Mouse (Mus musculus) gastrocnemius, adult 8-10 months (tissue): ENCODE results near the gene Map3k3. TPM values are rescaled to one million over a fixed set of nuclear protein-coding genes. Genes with fewer than 3 reads are reported as not detected.
"Not testable (repeated sequence)": the region's sequence is repeated elsewhere in the genome, so short reads cannot be mapped to it uniquely, and the experiment has no call there.

Experiments
- DNase-seq, 2 experiments: peaks; one replicate each; pipeline ENCODE4 v3.0.0; 2022; ENCODE audit warnings: low spot score in 2 of 2
- total RNA-seq, 4 experiments: library from RNA; stranded (reverse); gene quantifications; 2 replicates each; pipeline ENCODE4 v1.2.4; 2022

Gene Map3k3
- total RNA-seq, 4 experiments from 2014 or later = 20.6 to 24.8 (median 22.5) TPM

DNA sequence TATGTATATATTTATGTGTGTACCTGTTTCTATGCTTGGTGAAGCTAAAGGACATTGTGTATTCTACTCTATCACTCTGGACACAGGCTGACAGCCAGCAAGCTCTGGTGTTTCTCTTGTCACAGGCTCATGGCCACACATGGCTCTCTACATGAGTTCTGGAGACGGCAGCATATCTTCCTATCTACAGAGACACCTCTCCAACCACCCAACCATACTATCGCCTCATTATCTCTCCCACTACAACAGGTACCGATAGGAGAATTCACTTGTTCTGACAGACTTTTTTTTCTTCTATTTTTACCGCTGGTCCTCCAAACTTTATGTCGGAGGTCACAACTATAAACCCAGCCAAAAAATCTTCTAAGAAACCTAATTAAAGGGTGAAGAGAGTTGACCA is 107.8 kb downstream of the Map3k3 start:
- DNase-seq = no peak

DNA sequence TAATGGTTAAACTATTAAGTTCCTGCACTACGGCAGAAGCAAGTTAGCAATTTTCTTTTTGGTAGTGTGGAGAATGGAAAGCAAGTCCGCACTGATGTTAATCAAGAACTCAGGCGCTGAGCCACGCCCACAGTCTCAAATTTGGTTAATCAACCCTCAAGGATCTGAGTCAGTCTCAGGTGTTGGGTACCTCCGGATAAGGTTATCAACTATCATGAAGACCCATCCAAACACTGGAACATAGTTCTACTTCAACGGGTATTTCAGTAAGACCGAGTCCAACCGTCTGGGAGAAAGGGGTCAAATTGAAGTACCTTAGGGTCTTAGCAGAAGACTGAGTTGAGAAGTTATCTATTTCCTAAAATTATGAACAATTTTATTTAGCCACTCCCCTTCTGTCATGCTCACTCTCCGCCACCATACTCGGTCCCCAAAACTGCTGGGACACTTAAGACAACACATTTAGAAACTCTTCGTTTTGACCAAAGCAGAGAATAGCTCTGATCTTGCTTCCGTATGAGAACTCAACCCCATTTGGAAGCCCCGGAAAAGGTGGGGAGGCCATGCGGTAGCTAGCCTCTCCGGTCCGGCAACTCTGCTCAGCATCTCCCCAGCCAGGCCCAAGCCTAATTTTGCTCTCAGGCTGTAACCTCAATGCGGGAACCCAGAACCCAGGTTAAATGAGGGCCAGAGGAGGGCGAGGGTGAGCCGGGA is 108.4 kb downstream of the Map3k3 start:
- no peak for DNase-seq

DNA sequence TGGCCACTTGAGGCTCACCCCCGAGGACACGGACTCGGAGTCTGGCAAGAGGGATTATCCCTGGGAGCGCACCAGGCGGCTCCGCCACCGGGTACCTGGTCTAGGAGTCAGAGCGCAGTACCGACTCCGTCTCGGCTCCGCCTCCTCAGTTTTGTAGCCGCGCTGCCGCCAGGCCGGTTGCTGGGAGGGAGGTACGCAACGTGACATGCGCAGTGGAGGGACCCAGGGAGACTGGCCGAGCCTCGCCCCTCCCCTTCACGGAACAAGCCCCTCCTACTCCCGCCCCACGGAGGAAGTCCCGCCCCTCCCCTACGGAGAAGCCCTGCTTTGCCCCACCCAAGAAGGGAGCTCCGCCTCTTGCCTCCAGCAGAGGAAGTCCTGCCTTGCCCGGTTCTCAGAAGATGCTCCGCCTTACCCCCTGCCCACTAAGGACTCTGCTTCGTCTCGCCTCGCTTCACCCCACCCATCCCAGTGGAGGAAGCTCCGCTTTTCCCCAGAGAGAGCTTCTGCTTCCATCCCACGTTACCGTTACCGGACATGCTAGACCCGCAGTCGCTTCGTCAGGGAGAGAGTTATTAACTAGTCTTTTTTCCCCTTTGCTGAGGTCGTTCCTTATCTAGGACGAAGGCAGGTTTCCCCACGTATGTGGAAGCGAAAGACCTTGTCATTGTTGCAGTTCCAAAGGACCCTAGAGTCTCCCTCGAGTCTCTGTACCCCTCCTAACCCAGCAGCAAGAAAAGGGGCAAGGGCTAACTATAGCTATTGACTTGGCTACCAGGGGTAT is 109.2 kb downstream of the Map3k3 start:
- DNase-seq = peak; percentile 90 to 94

DNA sequence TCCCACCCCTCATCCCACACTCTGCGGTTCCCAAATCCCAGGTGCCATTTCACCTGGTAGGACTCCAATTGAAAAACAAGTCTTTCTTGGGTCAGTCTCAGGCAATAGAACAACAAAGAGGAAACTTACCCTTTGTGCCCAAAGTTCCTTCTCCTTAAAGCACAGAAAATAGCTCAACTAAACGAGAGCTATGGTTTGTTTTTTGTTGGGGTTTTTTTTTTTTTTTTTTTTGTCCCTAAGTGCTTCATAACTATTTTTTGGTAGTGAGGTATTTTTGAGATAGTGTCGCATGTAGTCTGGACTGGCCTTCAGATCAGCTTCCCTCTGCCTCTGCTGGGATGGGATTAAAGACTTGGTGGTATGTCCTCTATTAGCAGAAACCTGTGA is 109.7 kb downstream of the Map3k3 start:
- no peak for DNase-seq

DNA sequence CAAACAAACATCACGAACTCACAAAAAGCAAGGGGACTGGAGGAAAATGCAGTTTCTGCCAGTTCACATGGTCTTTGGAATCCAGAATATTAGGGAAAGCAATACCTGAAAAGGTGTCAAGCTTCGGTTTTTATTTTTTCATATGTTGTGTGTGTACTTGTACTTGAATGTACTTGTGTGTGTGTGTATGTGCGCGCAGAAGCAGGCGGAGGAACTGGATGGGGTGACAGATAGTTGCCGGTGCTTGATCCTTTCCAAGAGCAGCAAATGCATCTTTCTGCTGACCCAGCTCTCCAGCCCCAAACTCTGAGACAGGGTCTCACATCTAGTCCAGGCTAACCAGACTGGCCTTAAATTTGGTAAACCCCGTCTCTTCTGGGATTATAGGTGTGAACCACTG is 110.5 kb downstream of the Map3k3 start:
- DNase-seq = no peak

DNA sequence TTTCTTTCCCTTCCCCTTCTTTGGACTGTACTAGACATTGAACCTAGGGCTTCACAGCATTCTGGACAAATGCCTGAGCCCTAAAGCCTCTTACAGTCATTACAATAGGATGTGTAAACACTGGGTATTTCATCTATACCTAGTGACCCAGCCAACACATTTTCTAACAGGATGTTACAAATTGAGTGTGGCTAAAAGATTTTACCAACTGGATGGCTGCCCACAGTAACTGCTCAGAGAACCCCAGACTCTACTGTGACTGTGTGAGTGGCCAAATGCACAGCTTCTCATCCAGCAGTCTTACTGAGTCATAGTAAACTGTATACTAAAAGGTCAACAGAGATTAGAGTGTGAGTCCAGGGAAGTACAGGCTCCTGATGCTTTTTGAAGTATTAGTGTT is 110.9 kb downstream of the Map3k3 start:
- DNase-seq = no peak

DNA sequence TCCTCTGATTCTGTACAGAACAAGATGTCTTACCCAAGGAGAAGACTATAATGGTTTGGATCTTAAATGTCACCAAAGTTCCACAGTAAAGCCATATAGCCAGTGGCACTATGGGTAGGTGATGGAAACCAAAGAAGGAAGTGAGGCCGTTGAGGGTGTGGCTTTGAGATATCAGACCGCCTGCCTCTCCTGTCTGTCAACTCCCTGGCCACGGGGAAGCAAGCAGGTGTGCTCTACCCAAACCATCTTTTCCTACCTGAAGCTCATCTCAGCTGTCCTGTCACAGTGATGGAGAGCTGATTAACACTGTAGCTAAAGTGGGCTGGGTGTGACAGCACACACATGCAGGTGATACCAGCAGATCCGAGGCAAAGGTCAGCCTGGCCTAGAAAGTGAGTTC is 113.9 kb downstream of the Map3k3 start:
- DNase-seq = no peak

DNA sequence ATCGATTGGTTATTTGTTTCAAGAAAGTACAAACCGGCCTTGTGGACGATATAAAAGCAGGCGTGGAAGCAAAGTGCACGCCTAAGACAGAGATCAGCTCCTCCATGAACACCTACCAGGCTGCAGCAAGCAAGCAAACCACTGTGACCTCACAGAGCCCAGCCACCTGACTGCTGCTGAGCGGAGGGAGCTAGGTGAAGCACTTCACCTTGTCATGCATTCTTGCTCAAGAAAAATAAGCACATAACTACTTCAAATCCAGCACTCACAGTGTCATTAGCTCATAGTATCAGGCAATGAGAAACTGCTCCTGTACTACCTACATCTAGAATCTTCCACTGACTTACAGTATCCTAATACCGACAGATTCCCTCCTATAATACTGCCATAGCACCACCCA is 115.6 kb downstream of the Map3k3 start:
- not testable (repeated sequence) for DNase-seq

DNA sequence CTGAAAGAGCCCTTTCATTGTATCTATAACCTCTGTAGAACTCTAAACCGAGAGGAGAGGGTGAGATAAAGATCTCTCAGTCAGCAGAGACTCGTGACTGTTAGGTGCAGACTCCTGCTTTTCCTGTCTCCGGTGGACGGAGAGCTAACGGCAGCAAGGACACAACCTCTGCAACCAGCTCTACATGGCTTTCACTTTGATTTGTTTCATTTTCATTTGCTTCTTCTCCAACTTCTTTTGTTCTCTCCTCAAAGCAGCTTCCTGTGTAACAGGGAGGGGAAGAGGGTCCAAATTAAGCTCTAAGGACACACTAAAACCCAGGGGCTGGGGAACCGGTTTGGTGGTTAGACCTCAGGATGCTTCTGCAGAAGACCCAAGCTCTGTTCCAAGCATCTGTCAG is 116.3 kb downstream of the Map3k3 start:
- no peak for DNase-seq

DNA sequence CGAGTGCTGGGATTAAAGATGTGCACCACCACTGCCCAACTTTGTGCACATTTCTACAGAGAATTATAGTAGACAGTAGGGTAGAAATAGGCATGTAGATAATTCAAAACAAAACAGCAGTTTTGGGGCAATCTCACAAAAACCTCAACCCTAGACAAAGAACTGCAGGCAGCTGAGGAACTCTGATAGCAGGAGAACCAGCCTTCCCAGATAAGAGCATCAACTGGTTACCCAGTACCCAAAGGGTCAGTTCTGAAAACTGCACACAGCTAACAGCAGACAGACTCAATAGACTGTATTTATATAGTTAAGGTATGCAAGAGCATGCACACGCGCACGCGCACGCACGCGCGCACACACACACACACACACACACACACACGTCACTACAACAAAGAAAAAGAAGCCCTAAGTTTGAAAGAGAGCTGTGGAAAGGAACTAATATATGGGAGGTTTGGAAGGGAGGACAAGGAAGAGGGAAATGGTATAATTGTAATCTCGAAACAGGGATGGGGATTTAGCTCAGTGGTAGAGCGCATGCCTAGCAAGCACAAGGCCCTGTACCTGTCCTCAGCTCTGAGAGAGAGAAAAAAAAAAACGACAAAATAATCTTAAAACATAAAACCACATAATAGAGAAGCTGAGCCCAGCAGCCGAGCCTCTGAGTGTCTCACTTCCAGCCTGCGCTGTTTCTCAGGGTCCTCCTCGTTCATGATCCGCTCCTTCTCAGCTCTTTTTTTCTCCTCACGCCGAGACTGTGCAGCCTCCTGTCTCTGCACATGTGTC is 117.1 kb downstream of the Map3k3 start:
- no peak for DNase-seq

DNA sequence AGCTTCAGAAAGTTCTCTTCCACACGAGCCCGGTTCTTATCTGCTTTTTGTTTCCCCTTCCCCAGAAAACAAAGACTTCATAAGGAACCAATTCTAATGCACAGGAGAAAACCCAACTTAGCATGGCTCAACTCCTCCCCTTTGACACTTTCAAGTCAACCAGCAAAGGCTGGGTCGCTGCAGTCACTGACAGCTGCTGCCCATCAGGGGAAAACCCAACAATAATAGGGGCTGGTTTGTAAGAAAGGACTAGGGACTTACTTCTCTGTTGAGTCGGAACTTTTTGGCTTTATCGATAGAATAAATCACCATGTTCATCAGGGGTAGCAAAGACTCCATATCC is 117.7 kb downstream of the Map3k3 start, which contains the start of gene Strada:
Gene Strada (minus strand): TSS at position 46 of the 343 bp plus-strand sequence.
- DNase-seq = no peak

Other genes with a start within 250 kb of the Map3k3 start
- gene Cyb561, start 131.3 kb upstream of the Map3k3 start, total RNA-seq = 1 to 10 TPM; 2.8 to 5.2 (median 3.8) TPM
- gene Ace, start 116.7 kb upstream of the Map3k3 start, total RNA-seq = 10 to 100 TPM in 3 of 4 experiments, 1 to 10 TPM in 1; 9.4 to 21.2 (median 13.4) TPM
- gene Ace3, start 89.9 kb upstream of the Map3k3 start, total RNA-seq = not detected
- gene Kcnh6, start 76.5 kb upstream of the Map3k3 start, total RNA-seq = not detected
- 10 to 100 TPM; 21.1 to 27.1 (median 25.0) TPM for gene Dcaf7, start 47.7 kb upstream of the Map3k3 start, total RNA-seq
- gene Taco1, start 18.6 kb upstream of the Map3k3 start, total RNA-seq = 10 to 100 TPM; 35.8 to 42.1 (median 39.3) TPM
- not detected for gene Gm10840, start 76.2 kb downstream of the Map3k3 start, total RNA-seq
- gene Limd2, start 76.2 kb downstream of the Map3k3 start, total RNA-seq = 1 to 10 TPM; 2.2 to 2.8 (median 2.4) TPM
- 10 to 100 TPM; 11.1 to 14.7 (median 12.6) TPM for gene Strada, start 117.6 kb downstream of the Map3k3 start, total RNA-seq
- gene Ccdc47, start 131.7 kb downstream of the Map3k3 start, total RNA-seq = 10 to 100 TPM; 59.2 to 76.2 (median 65.5) TPM
- gene Ddx42, start 132.3 kb downstream of the Map3k3 start, total RNA-seq = 10 to 100 TPM; 22.8 to 26.9 (median 24.4) TPM
- gene Ftsj3, start 171.5 kb downstream of the Map3k3 start, total RNA-seq = 10 to 100 TPM; 18.0 to 28.8 (median 21.3) TPM
- gene Psmc5, start 171.5 kb downstream of the Map3k3 start, total RNA-seq = 100 to 1,000 TPM; 125 to 150 (median 137) TPM
- gene Smarcd2, start 188.4 kb downstream of the Map3k3 start, total RNA-seq = 10 to 100 TPM in 2 of 4 experiments, 1 to 10 TPM in 2; 8.3 to 11.5 (median 10.0) TPM
- under 1 TPM in 3 of 4 experiments, not detected in 1; 0.07 to 0.13 (median 0.12) TPM for gene Tcam1, start 192.1 kb downstream of the Map3k3 start, total RNA-seq
- gene Gh, start 217.3 kb downstream of the Map3k3 start, total RNA-seq = not detected
- gene Cd79b, start 230.1 kb downstream of the Map3k3 start, total RNA-seq = under 1 TPM in 3 of 4 experiments, not detected in 1; 0.24 to 0.58 (median 0.25) TPM